Mouse (Mus musculus): ENCODE measurements around the gene Nab2.

The Nab2 gene

DNA sequence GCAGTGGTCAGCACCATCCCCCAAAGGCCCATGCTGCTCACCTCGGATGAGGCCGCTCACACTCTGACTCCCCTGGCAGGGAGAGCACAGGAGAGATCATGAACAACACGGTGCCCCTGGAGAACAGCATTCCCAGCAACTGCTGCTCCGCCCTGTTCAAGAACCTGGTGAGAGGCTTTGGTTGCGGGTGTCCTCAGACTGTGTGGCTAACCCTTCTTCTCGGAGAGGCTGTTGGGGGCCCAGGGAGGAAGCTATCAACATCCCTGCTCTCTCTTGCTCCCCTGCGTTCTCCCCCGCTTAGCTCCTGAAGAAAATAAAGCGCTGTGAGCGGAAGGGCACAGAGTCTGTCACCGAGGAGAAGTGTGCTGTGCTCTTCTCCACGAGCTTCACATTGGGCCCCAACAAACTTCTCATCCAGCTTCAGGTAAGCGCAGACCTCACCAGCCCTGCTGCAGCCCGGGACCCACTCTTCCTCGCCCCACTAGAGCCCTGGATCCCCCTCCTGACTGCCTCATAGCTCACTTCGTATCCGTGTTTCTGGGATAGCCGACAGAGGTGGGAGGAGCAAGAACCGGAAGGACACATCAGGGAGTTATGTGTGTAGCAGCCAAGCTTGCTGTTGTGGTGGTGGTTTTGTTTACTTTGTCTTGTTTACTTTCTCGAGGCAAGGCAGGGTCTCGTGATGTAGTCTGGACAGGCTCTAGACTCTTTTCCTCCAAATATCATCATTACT is 15.3 kb downstream of the Nab2 start:
- intact Hi-C loops (cut with DNase I) = no loop called here

DNA sequence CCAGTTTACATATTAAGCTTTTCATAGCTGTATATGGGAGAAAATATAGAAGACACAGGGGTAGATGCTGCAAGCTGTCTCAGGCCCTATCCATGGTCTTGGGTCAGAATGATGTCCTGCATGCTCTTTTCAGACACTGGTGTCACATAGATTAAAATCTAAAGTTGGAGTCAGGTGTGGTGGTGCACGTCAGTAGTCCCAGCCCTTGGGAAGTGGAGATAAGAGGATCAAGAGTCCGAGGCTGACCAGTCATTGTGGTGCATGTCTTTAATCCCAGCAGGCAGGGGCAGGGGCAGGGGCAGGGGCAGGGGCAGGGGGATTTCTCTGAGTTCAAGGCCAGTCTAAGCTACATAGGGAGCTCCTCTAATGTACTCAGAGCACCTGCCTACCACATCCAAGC is 22.6 kb downstream of the Nab2 start:
- intact Hi-C loops (cut with DNase I) = no loop called here

DNA sequence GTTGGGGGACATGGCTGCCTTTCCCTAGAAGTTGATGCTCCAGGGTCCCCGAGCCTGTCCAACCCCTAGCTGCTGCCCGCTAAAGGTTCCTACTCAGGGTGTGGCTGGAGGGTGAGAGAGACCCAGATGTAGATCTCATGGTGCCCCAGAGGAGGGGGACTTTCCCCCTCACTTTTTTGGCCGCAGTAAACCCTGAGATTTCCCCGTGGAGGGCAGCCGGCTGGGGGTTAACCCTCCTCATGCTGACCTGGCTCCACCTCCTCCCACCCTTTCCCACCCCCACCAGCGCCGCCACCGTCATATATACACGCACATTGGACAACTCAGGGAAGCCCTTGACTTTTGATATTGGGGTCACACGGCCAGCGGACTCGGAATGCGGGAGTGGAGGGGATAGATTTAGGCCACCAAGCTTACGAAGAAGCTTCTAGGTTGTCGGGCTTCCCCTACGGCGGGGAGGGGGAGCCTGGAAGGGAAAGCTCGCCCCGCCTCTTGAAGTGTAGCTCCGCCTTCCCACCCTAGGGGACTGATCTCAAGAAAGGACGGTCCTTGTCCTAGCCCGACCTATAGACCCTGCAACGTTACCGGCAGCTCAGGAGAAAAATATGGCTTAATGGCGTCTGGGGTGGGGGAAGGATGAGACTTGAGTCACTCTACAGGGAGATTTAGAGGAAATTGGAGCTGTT is 24.7 kb downstream of the Nab2 start:
- intact Hi-C loops (cut with DNase I) = loop anchor here (5.0 kb wide), 1 partner anchor 34 kb away; no protein-coding TSS in a partner anchor

DNA sequence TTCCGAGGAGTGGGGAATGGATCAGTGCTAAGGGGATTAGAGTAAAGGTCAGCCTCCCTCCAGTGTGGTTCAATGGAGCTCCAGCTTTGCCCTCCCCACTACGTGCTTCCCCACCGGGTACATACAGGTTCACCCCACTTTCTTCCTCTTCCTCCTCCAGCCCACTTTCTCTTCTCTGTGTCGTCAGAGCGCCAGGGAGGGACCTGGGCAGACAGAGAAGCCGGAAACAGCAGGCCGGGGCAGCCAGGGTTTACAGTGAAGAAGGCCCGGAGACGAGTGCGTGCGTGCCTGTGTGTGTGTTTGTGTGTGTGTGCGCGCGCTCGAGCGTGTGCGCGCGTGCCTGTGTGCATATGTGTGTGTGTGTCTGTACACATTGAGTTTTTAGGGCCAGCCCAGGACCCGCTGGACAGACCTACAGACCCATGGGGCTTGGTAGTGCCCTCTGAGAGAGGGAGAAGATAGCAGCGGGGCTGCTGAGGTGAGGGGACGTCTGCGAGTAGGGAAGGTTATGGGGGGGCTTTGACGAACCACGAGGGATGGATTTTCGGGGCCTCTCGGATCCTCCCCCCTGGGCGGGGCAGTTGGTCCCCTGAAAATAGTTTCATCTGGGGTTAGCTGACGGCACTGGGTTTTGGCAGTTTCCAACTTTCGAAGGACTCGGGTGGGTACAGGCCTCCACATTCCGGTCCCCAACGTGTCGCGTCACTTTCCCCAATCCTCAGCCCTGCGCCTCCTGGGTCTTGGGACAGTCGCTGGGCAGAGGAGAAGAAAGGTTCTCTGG is 25.4 kb downstream of the Nab2 start, which contains the start of gene Stat6:
Gene Stat6 (plus strand): TSS at position 215 of the 781 bp plus-strand sequence.
- intact Hi-C loops (cut with DNase I) = loop anchor here (5.0 kb wide), 1 partner anchor 34 kb away; no protein-coding TSS in a partner anchor

DNA sequence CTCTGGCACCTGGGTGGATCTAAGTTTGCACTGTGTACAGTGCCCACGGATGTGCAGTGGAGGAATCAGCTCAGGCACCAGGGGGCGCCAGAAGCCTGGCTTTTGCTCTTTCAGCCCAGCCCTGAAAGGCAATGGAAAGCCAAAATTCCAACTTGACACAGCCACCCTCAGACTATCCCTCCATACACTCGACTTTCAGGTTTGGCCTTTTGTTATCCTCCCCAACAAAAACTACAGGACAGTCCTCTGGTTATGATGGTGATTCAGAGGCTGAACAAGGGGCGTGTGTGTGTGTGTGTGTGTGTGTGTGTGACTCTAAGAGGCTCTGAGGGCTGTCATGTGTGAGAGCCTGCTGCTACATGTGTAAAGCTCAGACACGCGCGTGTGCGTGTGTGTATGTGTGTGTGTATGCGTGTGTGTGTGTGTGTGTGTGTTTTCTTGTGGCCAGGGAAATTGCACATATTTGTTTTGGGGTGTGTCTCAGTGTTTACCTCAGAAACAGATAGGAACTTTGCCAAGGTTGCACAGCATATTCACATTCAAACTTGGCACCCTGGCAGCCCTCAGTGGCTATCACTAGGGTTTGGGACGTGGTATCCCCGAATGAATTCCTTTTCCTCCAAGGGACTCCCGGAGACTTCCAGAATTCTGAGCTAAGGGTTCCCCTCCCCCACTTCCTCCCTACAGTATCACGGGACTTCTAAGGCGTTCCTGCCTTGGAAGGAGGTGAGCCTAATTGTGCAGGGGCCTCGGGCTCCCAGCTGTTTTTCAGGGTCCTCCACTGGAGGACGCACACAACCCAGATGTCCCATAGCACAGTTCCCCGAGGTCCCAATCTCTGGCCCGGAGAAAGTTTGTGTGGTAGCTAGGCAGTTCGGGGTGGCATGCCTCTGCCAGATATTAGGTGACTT is 26.3 kb downstream of the Nab2 start:
- intact Hi-C loops (cut with DNase I) = loop anchor here (5.0 kb wide), 1 partner anchor 35 kb away; no protein-coding TSS in a partner anchor

DNA sequence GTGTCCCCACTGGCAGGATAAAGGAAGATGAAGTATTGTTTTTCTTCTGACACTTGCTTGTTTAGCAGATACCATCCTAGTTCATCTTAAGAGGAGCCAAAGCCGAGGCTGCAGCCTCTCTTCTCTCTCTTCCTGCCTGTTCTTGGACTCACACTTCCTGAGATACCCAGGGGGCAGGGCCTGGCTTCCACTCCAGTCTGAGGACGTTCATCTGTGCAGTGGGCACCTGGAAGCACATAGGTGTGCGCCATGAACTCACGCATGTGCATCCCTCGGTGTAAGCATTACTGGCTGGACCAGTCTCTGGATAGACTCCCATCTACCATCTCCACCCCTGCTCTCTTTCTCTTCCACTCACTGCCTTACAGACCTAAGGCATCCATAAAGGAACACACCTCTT is 27.9 kb downstream of the Nab2 start:
- intact Hi-C loops (cut with DNase I) = loop anchor here (5.0 kb wide), 1 partner anchor 37 kb away; no protein-coding TSS in a partner anchor

DNA sequence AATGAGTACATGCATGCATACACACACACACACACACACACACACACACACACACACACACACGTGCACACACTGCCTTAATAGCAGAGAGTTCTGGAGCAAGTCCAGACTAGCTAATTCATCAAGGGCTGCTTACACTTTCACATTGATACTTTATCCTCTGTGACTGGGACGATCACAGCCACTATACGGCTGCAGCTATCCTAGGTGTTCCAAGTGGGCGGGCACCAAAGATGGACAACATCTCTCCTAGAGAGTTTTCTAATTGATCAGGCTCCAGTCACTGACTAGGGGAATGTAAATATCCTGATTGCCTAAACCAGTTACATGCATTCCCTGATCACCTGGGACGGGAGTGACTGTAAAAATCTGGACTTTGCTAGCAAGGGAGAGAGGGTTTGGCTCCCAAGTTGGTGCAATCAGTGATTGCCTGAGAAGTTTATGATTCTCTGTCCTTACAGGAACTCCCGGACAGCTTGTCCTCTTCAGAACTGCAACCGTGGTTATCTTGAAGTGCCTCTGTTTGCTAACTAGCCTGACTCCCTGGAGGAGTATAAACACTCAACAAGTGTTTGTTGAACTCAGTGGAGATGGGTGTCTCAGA is 35.6 kb downstream of the Nab2 start:
- intact Hi-C loops (cut with DNase I) = no loop called here

DNA sequence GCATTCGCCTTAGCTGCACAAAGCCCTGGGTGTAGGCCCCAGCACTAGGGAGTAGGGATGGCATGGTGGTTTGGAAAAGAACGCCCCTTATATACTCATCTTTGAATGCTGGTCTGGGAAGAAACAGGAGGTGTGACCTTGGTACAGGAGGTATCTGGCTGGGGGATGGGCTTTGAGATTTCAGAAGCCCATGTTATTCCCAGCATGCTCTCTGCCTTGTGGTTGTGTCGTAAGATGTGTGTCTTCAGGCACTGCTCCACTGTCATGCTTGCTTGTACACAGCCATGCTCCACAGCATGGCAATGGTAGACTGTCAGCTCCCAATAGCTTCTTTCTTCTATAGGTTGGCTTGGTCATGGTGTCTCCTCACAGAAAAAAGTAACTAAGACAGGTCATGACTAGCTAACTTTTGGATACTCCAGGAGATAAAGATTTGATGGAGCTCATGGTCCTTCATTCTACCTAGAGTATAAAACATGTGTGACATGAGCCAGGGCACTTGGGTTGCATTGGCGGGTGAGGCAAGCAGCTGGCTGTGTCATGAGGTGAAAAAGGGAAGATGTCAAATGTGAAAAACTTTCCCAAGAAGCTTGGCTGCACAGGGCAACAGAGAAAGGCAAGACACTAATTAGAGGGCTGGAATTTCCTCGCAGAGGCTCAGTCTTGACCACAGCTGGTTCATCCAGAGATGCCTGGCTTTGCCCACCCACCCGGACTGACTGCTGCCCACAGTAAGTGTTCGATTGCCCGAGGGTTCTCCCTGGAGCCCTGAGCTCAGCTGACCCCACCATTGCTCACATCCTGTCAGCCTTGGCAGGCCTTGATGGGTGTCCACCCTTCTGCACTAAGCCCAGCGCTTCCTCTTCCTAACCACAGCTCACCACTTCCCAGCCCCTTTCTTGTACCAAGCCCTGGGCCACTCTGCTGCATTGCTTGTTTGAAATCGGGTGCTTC is 36.8 kb downstream of the Nab2 start:
- intact Hi-C loops (cut with DNase I) = no loop called here

DNA sequence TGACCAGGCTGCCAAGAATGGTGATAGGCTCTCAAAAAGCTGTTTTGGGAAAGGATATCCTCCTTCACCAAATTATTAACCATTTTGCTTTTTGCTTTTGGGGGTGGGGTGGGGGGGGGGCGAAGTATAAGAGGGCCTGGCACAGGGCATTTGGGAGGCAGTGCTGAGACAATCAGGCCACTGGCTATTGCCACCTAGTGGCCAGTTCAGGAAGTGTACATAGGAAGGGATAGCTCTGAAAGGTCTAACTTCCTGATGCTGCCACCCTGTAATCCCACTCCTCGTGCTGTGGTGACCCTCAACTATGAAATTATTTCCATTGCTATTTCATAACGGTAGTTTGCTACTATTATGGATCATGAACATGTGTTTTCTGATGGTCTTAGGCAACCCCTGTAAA is 41.9 kb downstream of the Nab2 start:
- intact Hi-C loops (cut with DNase I) = no loop called here

DNA sequence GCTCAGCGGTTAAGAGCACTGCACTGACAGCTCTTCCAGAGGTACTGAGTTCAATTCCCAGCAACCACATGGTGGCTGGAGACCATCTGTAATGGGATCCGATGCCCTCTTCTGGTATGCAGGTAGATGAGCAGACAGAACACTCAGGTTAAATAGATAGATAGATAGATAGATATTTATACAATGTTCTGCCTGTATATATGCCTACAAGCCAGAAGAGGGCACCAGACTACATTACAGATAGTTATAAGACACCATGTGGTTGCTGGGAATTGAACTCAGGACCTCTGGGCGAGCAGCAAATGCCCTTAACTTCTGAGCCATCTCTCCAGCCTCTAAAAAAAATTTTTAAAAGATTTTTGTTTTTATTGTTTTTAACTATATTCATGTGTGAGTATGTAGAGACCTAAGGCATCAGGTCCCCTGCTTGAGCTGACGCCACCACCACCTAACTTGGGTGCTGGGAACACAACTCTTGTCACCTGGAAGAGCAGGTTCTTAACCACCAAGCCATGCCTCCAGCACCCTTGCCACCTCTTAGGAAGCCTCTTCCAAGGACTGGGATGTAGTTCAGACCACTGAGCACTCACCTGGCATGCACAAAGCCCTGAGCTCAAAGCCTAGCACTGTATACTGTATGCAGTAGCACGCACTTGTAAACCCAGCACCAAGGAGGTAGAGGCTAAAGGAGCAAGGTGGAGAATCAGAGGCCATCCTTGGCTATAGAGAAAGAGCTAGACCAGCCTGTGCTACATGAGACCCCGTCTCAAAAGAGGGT is 44.7 kb downstream of the Nab2 start:
- intact Hi-C loops (cut with DNase I) = loop anchor here (2.0 kb wide), 1 partner anchor 47 kb away; no protein-coding TSS in a partner anchor

DNA sequence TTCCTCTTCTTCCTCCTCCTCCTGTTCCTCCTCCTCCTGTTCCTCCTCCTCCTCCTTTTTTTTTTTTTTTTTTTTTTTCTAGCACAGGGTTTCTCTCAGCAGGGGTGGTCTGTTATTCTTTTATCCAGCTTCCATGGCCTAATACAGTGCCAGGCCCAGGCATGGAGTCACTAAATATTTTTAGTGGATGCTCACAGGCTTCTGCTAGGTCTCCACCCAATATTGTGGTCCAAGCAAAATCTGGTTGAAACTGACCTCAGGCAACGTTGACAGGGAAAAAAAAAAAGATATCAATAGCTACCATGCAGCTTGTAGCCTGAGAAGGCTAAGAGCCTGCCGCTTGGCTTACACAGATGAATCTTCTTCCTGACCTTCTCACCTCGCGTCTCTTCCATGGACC is 45.7 kb downstream of the Nab2 start:
- intact Hi-C loops (cut with DNase I) = loop anchor here (2.0 kb wide), 1 partner anchor 46 kb away; no protein-coding TSS in a partner anchor

DNA sequence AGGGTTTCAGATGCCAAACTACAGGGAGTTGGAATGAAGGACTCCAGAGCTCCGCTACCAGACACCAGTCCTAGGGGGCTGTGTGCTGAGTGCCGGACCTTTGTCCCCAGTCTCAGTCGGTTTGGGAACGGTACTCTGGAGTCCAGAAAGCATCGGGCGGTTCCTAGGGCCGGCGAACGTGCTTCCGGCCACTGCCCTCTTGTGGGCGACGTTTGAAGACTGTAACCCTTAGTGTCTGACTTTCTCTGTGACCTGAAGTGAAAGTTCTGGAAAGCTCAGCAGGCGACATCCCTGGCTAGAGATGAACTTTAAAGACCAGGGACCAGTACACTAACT is 46.3 kb downstream of the Nab2 start:
- intact Hi-C loops (cut with DNase I) = loop anchor here (2.0 kb wide), 1 partner anchor 45 kb away; no protein-coding TSS in a partner anchor

DNA sequence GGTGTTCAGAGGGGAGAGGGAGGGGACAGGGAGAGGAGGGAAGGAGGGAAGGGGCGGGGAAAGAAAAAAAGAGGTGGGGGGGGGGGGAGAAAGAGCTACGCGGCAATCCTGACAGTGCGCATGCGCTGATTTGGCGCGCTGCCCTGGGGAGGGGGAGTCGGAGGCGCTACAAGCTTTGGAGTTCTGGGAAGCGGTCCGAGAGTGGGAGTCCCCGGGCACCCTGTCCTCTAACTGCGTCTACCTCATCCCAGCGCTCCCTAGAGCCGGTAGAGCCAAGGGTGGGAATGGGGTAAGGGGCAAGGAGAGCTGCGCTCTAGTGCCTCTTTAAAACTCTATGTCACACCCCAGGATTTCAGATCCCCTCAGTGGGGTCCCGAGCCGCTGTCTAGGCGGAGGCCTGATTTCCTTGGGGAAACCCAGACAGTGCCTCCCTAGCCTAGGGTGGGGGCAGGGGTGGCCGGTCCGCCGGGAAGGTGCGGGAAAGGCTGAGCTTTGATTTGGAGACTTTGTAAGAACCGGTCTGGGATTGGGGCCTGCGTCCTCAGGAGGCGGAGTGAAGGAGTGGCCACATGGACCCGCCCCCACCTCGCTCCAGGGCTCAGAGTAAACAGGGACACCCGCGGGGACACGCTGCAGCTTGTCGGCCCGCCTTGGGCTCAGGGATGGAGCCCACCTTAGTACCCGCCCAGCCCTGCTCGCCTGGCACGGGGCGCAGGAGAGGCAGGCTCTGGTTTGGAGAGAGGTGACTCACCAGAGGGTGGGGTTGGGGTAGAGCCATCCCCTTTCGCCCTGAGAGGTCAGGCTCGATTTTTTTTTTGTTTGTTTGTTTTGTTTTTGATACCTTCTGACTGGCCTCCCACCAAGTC is 46.9 kb downstream of the Nab2 start:
- intact Hi-C loops (cut with DNase I) = loop anchor here (2.0 kb wide), 1 partner anchor 45 kb away; no protein-coding TSS in a partner anchor

DNA sequence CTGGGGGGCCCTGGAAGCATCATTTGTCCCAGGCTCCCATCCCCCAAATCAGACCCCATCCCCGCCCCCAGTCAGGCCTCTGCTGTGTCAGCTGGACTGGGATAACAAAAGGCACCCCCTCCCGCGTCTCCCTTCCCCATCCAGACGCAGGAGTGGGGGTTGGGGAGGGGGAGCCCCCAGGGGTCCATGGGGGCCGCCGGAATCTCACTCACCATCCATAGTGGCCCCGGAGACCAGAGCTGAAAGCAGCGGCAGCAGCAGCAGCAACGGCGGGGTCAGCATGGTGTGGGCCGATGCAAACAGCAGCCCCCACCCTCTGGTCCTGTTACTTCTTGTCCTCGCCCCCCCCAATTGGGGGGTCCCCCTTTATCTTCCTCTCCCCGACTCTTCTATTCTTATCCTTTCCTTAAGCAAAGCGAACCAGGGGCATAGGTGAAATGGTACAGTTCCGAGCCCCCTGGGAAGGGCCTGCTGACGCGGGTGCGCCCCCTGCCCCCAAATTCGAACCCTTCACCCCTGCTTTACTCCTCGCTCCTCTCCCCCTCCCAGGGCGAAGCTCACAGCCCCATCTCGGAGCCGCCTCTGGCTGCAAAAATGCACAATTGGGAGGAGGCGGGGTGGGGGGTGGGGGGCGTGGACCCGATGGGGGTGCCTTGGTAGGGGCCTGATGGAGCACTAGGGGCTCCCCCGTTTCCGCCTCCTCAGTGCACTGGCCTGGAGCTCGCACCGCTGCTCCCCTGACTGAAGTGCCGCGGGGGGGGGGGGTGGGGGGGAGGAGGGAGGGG is 47.8 kb downstream of the Nab2 start, which contains the start of gene Lrp1:
Gene Lrp1 (minus strand): TSS at position 743 of the 785 bp plus-strand sequence.
- intact Hi-C loops (cut with DNase I) = no loop called here

DNA sequence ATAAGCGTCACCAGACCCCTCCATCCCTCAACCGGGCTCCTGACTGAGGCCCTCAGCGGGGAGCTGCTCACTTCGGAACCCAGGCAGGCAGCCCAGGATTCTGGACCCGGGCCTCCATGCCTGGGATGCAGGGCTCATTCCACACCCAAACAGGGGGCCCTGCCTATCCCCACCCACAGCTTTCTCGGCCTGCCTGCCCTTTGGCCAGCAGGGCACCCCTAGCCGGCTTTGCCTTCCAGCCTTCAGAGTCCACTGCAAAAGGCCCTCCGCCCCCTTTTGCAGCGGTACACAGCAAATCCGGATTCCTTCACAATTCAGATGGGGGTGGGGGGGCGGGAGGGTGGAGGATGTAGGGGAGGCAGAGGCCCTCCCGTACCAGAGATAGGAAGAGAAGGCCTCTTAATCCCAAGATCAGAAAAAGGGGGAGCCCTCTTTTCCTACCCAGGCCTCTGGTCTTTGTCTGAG is 48.4 kb downstream of the Nab2 start:
- intact Hi-C loops (cut with DNase I) = no loop called here

DNA sequence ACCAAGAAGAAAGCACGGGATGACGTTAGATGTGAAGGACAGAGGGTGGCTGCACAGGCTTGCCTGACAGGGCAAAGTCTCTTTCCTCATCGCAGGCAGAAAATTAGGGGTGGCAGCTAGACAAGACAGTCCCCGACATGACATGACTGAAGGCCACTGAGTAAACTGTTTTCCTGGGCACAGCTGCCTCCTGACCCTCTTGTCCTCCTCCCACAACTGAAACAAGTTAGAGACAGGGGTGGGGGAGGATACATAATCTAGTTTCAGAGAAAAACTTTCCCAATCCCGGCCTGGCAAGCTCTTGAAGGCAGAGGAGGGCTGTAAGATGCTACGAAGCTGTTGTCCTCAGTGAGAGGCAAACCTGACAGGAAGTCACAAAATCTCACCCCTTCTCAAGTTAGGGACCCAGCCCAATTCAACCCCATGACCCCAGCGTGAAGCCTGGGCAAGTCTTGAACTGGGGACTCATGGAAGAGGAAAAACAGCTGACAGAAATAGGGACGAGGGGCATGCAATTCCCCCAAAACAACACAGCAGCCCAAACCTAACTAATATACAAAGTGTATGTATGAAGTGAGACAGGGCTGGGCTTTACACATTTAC is 49.1 kb downstream of the Nab2 start:
- intact Hi-C loops (cut with DNase I) = no loop called here

Data from adrenal gland (tissue).